Mouse (Mus musculus) brain, embryonic 14.5 days (tissue): ENCODE measurements around the gene Nudcd2.

Experiments used
- CTCF ChIP-seq: fragments of 200-500 bp; IDR thresholded peaks from 2 replicates; pipeline ENCODE4 v1.5.1; 2012; ENCODE audit warnings: inconsistent platforms, mild to moderate bottlenecking, moderate library complexity, borderline replicate concordance; ENCODE audit not compliant: insufficient read depth, insufficient read length; ENCODE audit errors: extremely low read depth
- POLR2A ChIP-seq: fragments of 200-500 bp; IDR thresholded peaks from 2 replicates; pipeline ENCODE4 v1.6.1; 2012; ENCODE audit warnings: mild to moderate bottlenecking, inconsistent platforms, borderline replicate concordance; ENCODE audit not compliant: poor library complexity, insufficient read depth, insufficient read length, severe bottlenecking; ENCODE audit errors: extremely low read depth

DNA sequence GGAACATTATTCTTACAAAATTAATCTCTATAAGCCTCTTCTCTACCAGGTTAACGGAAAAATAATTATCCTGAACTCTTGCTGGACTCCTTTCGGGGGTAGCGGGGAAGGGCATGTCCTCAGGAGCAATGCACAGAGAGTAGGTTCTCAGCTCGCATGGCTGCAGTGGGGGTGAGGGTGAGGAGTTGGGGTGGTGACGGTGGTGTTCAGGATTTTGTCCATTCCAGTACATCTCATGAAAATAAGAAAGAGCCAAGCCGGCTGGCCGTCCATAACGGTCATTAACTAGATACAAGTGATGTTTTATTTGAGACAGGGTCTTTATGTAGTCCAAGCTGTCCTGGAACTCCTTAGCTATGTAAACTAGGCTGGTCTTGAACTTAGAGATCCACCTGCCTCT lies 22.5 kb downstream of the Nudcd2 start:
- TF ChIP-seq POLR2A (no peak), CTCF (no peak)
